Mouse (Mus musculus): ENCODE measurements around the gene Gaa. TPM values are rescaled to one million over a fixed set of nuclear protein-coding genes. Genes with fewer than 3 reads are reported as not detected.
"Not testable (repeated sequence)": the region's sequence is repeated elsewhere in the genome, so short reads cannot be mapped to it uniquely, and the experiment has no call there.

Gaa gene
- 10 to 100 TPM; 87.5 to 87.7 TPM for total RNA-seq (2021)
- long read RNA-seq, experiment 1, transcript Gaa-203 (20 exons, 3,633 nt): major isoform, 100 of 159 reads
- long read RNA-seq, experiment 1, transcript Gaa-201 (20 exons, 3,363 nt): minor isoform, 15 of 159 reads
- long read RNA-seq, experiment 1, partial matches to known transcripts: 39 of 159 reads
- long read RNA-seq, experiment 1, other reads (novel, unspliced or antisense): 5 of 159 reads
- long read RNA-seq, experiment 2, transcript Gaa-201 (20 exons, 3,363 nt): minor isoform, 20 of 225 reads
- long read RNA-seq, experiment 2, transcript Gaa-203 (20 exons, 3,633 nt): major isoform, 137 of 225 reads
- long read RNA-seq, experiment 2, partial matches to known transcripts: 54 of 225 reads
- long read RNA-seq, experiment 2, other reads (novel, unspliced or antisense): 14 of 225 reads

- peak; percentile 88 to 97 for DNase-seq (ENCODE audit: low spot score in 2 of 2)
Measured at GRCm38 (mm10) chr11:119267768-119268556, at the start of gene Gaa. Gene Gaa (plus strand): TSS chr11:119267887.

GRCm38 (mm10) chr11:119219816-119220465 lies 47.7 kb upstream of the Gaa start:
- no peak for DNase-seq (ENCODE audit: low spot score in 2 of 2)

GRCm38 (mm10) chr11:119221812-119222510 lies 45.7 kb upstream of the Gaa start:
- DNase-seq (ENCODE audit: low spot score in 2 of 2): no peak

- DNase-seq (ENCODE audit: low spot score in 2 of 2): no peak
Measured at GRCm38 (mm10) chr11:119223124-119223890, 44.4 kb upstream of the Gaa start.

- no peak for DNase-seq (ENCODE audit: low spot score in 2 of 2)
Measured at GRCm38 (mm10) chr11:119224926-119225325, 42.8 kb upstream of the Gaa start.

- DNase-seq (ENCODE audit: low spot score in 2 of 2): no peak
Measured at GRCm38 (mm10) chr11:119225634-119226033, 42.1 kb upstream of the Gaa start.

GRCm38 (mm10) chr11:119227591-119227990 lies 40.1 kb upstream of the Gaa start:
- no peak for DNase-seq (ENCODE audit: low spot score in 2 of 2)

- DNase-seq (ENCODE audit: low spot score in 2 of 2): peak; percentile 24 to 37
Measured at GRCm38 (mm10) chr11:119228091-119228781, 39.5 kb upstream of the Gaa start, which contains the start of the genes Tbc1d16 and Ccdc40. Gene Tbc1d16 (minus strand): TSS chr11:119228499. Gene Ccdc40 (plus strand): TSS chr11:119228572.

GRCm38 (mm10) chr11:119228846-119229626 lies 38.7 kb upstream of the Gaa start:
- DNase-seq (ENCODE audit: low spot score in 2 of 2): peak in 1 of 2 experiments; percentile 30

- DNase-seq (ENCODE audit: low spot score in 2 of 2): no peak
Measured at GRCm38 (mm10) chr11:119234770-119235169, 32.9 kb upstream of the Gaa start.

GRCm38 (mm10) chr11:119235596-119235995 lies 32.1 kb upstream of the Gaa start:
- DNase-seq (ENCODE audit: low spot score in 2 of 2): peak in 1 of 2 experiments; percentile 32

GRCm38 (mm10) chr11:119236354-119236753 lies 31.3 kb upstream of the Gaa start:
- DNase-seq (ENCODE audit: low spot score in 2 of 2): no peak

- no peak for DNase-seq (ENCODE audit: low spot score in 2 of 2)
Measured at GRCm38 (mm10) chr11:119237007-119237406, 30.7 kb upstream of the Gaa start.

GRCm38 (mm10) chr11:119237568-119238304 lies 30.0 kb upstream of the Gaa start:
- DNase-seq (ENCODE audit: low spot score in 2 of 2): no peak

GRCm38 (mm10) chr11:119238305-119238721 lies 29.4 kb upstream of the Gaa start:
- no peak for DNase-seq (ENCODE audit: low spot score in 2 of 2)

GRCm38 (mm10) chr11:119239480-119239879 lies 28.2 kb upstream of the Gaa start:
- no peak for DNase-seq (ENCODE audit: low spot score in 2 of 2)

- DNase-seq (ENCODE audit: low spot score in 2 of 2): not testable (repeated sequence)
Measured at GRCm38 (mm10) chr11:119245543-119245942, 22.1 kb upstream of the Gaa start.

- no peak for DNase-seq (ENCODE audit: low spot score in 2 of 2)
Measured at GRCm38 (mm10) chr11:119249011-119249410, 18.7 kb upstream of the Gaa start.

Data from adrenal gland, postnatal 4 days (tissue).